8 mouse cellular contexts compared by ENCODE assay signal in the genomic region with DNA sequence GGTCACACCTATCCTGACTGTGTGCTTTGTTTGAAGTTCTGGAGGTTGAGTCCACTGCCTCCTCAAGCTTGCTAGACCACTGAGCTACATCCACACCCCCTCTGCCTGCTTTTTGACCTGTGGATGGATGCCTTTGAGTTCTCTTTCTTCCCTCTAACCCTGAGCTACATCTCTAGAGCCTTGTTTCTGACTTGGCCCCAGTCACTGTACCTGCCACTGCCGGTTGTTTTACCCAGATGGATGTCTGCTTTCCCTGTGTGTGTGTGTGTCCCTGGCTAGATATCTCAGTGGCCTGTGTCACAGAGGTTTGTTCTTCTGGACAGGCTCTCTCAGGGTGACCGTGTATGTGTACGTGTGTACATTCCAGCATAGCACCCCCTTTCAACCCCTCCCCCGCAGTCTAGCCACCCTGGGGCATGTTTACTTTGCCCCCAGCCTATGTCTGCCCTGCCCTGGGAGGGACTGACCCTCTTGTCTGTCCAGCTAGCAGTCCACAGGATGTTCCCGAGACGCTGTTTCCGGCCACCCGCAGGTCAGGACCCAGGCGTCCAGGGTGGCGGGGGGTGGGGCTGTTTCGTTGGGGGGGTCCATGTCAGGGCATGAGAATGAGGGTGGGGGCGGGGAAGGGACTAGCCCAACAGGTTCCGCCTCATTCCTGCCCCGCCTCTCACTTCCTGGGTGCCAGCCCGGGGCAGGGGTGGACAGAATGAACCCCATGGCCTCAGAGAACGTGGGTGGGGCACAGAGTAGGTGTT. TPM values are rescaled to one million over a fixed set of nuclear protein-coding genes. Genes with fewer than 3 reads are reported as not detected.
DNase-seq lines count a peak whose midpoint lies in the region; ATAC-seq and TF ChIP-seq lines count a peak whose summit lies in the region.

No protein-coding gene starts in this region.

- no peak for TF ChIP-seq POLR2A in bone marrow macrophage, adult 2 months (IDR thresholded peaks at IDR 0.05; ENCODE audit: borderline replicate concordance, low read depth, low read length)

- peak overlapping the region; percentile 71 for H3K4me3 ChIP-seq in bone marrow macrophage, adult 2 months (ENCODE audit: insufficient read depth, low read length)
- H3K4me3 ChIP-seq in hindbrain, embryonic 11.5 days (ENCODE audit: low read depth, low read length), result no peak overlapping the region
- peak overlapping the region; percentile 50; the same call in 1 of the 2 replicates for H3K4me3 ChIP-seq in limb, embryonic 13.5 days
- peak overlapping the region; percentile 55 for H3K4me3 ChIP-seq in midbrain, embryonic 15.5 days

- no peak for TF ChIP-seq CTCF in bone marrow macrophage, adult 2 months (IDR thresholded peaks at IDR 0.05; ENCODE audit: low read depth, low read length)

- no peak for ATAC-seq in hindbrain, embryonic 11.5 days (ENCODE audit: low FRiP score)
- no peak for ATAC-seq in limb, embryonic 13.5 days (ENCODE audit: low FRiP score, low read depth)
- no peak for ATAC-seq in midbrain, embryonic 15.5 days (replicated peaks)
- ATAC-seq in granulocyte monocyte progenitor cell, adult 5-6 weeks (replicated peaks; ENCODE audit: poor library complexity, severe bottlenecking), result no peak

- H3K9ac ChIP-seq in hindbrain, embryonic 11.5 days (ENCODE audit: low read depth, low read length), result peak overlapping the region; percentile 52; the same call in 1 of the 2 replicates
- peak overlapping the region; percentile 66 for H3K9ac ChIP-seq in limb, embryonic 13.5 days
- H3K9ac ChIP-seq in midbrain, embryonic 15.5 days, result peak overlapping the region; percentile 49

- peak overlapping the region; percentile 88 for H3K4me2 ChIP-seq in hindbrain, embryonic 11.5 days (replicated peaks; ENCODE audit: low read depth, low read length)
- H3K4me2 ChIP-seq in limb, embryonic 13.5 days (replicated peaks), result peak overlapping the region; percentile 94
- peak overlapping the region; percentile 98 for H3K4me2 ChIP-seq in midbrain, embryonic 15.5 days

- WGBS in hindbrain, embryonic 11.5 days, result 10% methylated on average over 15 of the region's 16 CpGs
- WGBS in limb, embryonic 13.5 days, result 9% methylated on average over 16 of the region's 16 CpGs
- 19% methylated on average over 16 of the region's 16 CpGs for WGBS in midbrain, embryonic 15.5 days

- H3K27ac ChIP-seq in bone marrow macrophage, adult 2 months (ENCODE audit: insufficient read depth, low read depth, low read length), result peak overlapping the region; percentile 99
- H3K27ac ChIP-seq in hindbrain, embryonic 11.5 days (ENCODE audit: low read depth, low read length), result no peak overlapping the region
- H3K27ac ChIP-seq in limb, embryonic 13.5 days, result no peak overlapping the region; the same call in 1 of the 2 replicates
- peak overlapping the region; percentile 82; the same call in 1 of the 2 replicates for H3K27ac ChIP-seq in midbrain, embryonic 15.5 days

- peaks cover 37% of the 10 kb centered on the region for H3K27me3 ChIP-seq in hindbrain, embryonic 11.5 days (ENCODE audit: control insufficient read depth, insufficient read depth, low read length)
- peaks cover 16% of the 10 kb centered on the region for H3K27me3 ChIP-seq in limb, embryonic 13.5 days
- peaks cover 30% of the 10 kb centered on the region for H3K27me3 ChIP-seq in midbrain, embryonic 15.5 days (replicated peaks)

- peaks cover 53% of the 10 kb centered on the region for H3K4me1 ChIP-seq in bone marrow macrophage, adult 2 months (ENCODE audit: control insufficient read depth, insufficient read depth, low read length)
- peaks cover 22% of the 10 kb centered on the region for H3K4me1 ChIP-seq in hindbrain, embryonic 11.5 days (replicated peaks; ENCODE audit: control insufficient read depth, insufficient read depth, low read length)
- peaks cover 56% of the 10 kb centered on the region for H3K4me1 ChIP-seq in limb, embryonic 13.5 days
- peaks cover 45% of the 10 kb centered on the region for H3K4me1 ChIP-seq in midbrain, embryonic 15.5 days

- intact Hi-C loops in left cerebral cortex, postnatal 25 days (cut with DNase I), result no loop called here

- no peaks in the 10 kb centered on the region for H3K9me3 ChIP-seq in hindbrain, embryonic 11.5 days (ENCODE audit: control insufficient read depth, low read length)
- H3K9me3 ChIP-seq in limb, embryonic 13.5 days, result no peaks in the 10 kb centered on the region
- H3K9me3 ChIP-seq in midbrain, embryonic 15.5 days, result no peaks in the 10 kb centered on the region

- DNase-seq in frontal cortex, postnatal 10 days (ENCODE audit: low spot score in 2 of 2), result peak; percentile 32 to 52
- DNase-seq in frontal cortex, postnatal 25 days (ENCODE audit: low spot score in 2 of 2), result no peak
- no peak for DNase-seq in hindbrain, embryonic 11.5 days (ENCODE audit: low spot score)
- no peak for DNase-seq in left cerebral cortex, postnatal 25 days (ENCODE audit: low spot score in 2 of 2)

- H3K36me3 ChIP-seq in hindbrain, embryonic 11.5 days (ENCODE audit: control insufficient read depth, insufficient read depth, low read length), result no peaks in the 10 kb centered on the region
- no peaks in the 10 kb centered on the region for H3K36me3 ChIP-seq in limb, embryonic 13.5 days
- no peaks in the 10 kb centered on the region for H3K36me3 ChIP-seq in midbrain, embryonic 15.5 days (replicated peaks)

RNA-seq across cellular contexts. Expression of a gene that starts 5.9 kb away (rescaled TPM):
- 14.5 and 17.4 TPM in 2 replicates for polyA plus RNA-seq in bone marrow macrophage, adult 2 months (2012; ENCODE audit: insufficient read depth, insufficient read length, missing spikeins)
- 9.5 and 10.3 TPM in 2 replicates for polyA plus RNA-seq in hindbrain, embryonic 11.5 days (2014; fragmentation: Nextera tagmentation; extraction: Ambion mirVana)
- polyA plus RNA-seq in limb, embryonic 13.5 days (2015; fragmentation: Nextera tagmentation; extraction: Ambion mirVana), result 18.6 and 18.8 TPM in 2 replicates
- polyA plus RNA-seq in midbrain, embryonic 15.5 days (2015; fragmentation: Nextera tagmentation; extraction: Ambion mirVana), result 38.9 and 41.1 TPM in 2 replicates
- total RNA-seq in granulocyte monocyte progenitor cell, adult 5-6 weeks (2014; fragmentation: Nextera tagmentation), result 5.2 and 6.1 TPM in 2 replicates
- total RNA-seq in granulocyte monocyte progenitor cell, adult 5-6 weeks (2017), result 5.7 and 8.2 TPM in 2 replicates
- 1 to 10 TPM; 7.2 to 8.5 TPM for total RNA-seq in left cerebral cortex, postnatal 25 days (2021)

RNA-seq across cellular contexts. Expression of a gene that starts 6.0 kb away (rescaled TPM):
- polyA plus RNA-seq in bone marrow macrophage, adult 2 months (2012; ENCODE audit: insufficient read depth, insufficient read length, missing spikeins), result 71.1 and 80.8 TPM in 2 replicates
- 6.2 and 6.4 TPM in 2 replicates for polyA plus RNA-seq in hindbrain, embryonic 11.5 days (2014; fragmentation: Nextera tagmentation; extraction: Ambion mirVana)
- 8.2 and 8.4 TPM in 2 replicates for polyA plus RNA-seq in limb, embryonic 13.5 days (2015; fragmentation: Nextera tagmentation; extraction: Ambion mirVana)
- polyA plus RNA-seq in midbrain, embryonic 15.5 days (2015; fragmentation: Nextera tagmentation; extraction: Ambion mirVana), result 5.5 and 6.8 TPM in 2 replicates
- 3.3 and 14.2 TPM in 2 replicates for total RNA-seq in granulocyte monocyte progenitor cell, adult 5-6 weeks (2014; fragmentation: Nextera tagmentation)
- 39.6 and 46.0 TPM in 2 replicates for total RNA-seq in granulocyte monocyte progenitor cell, adult 5-6 weeks (2017)
- total RNA-seq in left cerebral cortex, postnatal 25 days (2021), result 10 to 100 TPM; 73.3 to 85.1 TPM

RNA-seq across cellular contexts. Expression of a gene that starts 14.9 kb away (rescaled TPM):
- polyA plus RNA-seq in bone marrow macrophage, adult 2 months (2012; ENCODE audit: insufficient read depth, insufficient read length, missing spikeins), result 39.8 and 40.7 TPM in 2 replicates
- 98.5 and 104 TPM in 2 replicates for polyA plus RNA-seq in hindbrain, embryonic 11.5 days (2014; fragmentation: Nextera tagmentation; extraction: Ambion mirVana)
- polyA plus RNA-seq in limb, embryonic 13.5 days (2015; fragmentation: Nextera tagmentation; extraction: Ambion mirVana), result 90.9 and 93.2 TPM in 2 replicates
- 54.2 and 54.7 TPM in 2 replicates for polyA plus RNA-seq in midbrain, embryonic 15.5 days (2015; fragmentation: Nextera tagmentation; extraction: Ambion mirVana)
- total RNA-seq in granulocyte monocyte progenitor cell, adult 5-6 weeks (2014; fragmentation: Nextera tagmentation), result 116 and 172 TPM in 2 replicates
- total RNA-seq in granulocyte monocyte progenitor cell, adult 5-6 weeks (2017), result 91.3 and 148 TPM in 2 replicates
- 10 to 100 TPM; 40.7 to 42.2 TPM for total RNA-seq in left cerebral cortex, postnatal 25 days (2021)

RNA-seq across cellular contexts. Expression of a gene that starts 15.1 kb away (rescaled TPM):
- 267 and 279 TPM in 2 replicates for polyA plus RNA-seq in bone marrow macrophage, adult 2 months (2012; ENCODE audit: insufficient read depth, insufficient read length, missing spikeins)
- 1,367 and 1,409 TPM in 2 replicates for polyA plus RNA-seq in hindbrain, embryonic 11.5 days (2014; fragmentation: Nextera tagmentation; extraction: Ambion mirVana)
- 961 and 978 TPM in 2 replicates for polyA plus RNA-seq in limb, embryonic 13.5 days (2015; fragmentation: Nextera tagmentation; extraction: Ambion mirVana)
- 1,276 and 1,344 TPM in 2 replicates for polyA plus RNA-seq in midbrain, embryonic 15.5 days (2015; fragmentation: Nextera tagmentation; extraction: Ambion mirVana)
- 210 and 303 TPM in 2 replicates for total RNA-seq in granulocyte monocyte progenitor cell, adult 5-6 weeks (2014; fragmentation: Nextera tagmentation)
- total RNA-seq in granulocyte monocyte progenitor cell, adult 5-6 weeks (2017), result 360 and 421 TPM in 2 replicates
- total RNA-seq in left cerebral cortex, postnatal 25 days (2021), result 100 to 1,000 TPM; 340 to 356 TPM

RNA-seq across cellular contexts. Expression of a gene that starts 15.2 kb away (rescaled TPM):
- polyA plus RNA-seq in bone marrow macrophage, adult 2 months (2012; ENCODE audit: insufficient read depth, insufficient read length, missing spikeins), result not detected in 2 replicates
- not detected in 2 replicates for polyA plus RNA-seq in hindbrain, embryonic 11.5 days (2014; fragmentation: Nextera tagmentation; extraction: Ambion mirVana)
- not detected in 2 replicates for polyA plus RNA-seq in limb, embryonic 13.5 days (2015; fragmentation: Nextera tagmentation; extraction: Ambion mirVana)
- polyA plus RNA-seq in midbrain, embryonic 15.5 days (2015; fragmentation: Nextera tagmentation; extraction: Ambion mirVana), result not detected in 2 replicates
- total RNA-seq in granulocyte monocyte progenitor cell, adult 5-6 weeks (2014; fragmentation: Nextera tagmentation), result not detected in 2 replicates
- not detected in 2 replicates for total RNA-seq in granulocyte monocyte progenitor cell, adult 5-6 weeks (2017)
- 1 to 10 TPM in 1 of 2 experiments, not detected in 1; 3.5 TPM for total RNA-seq in left cerebral cortex, postnatal 25 days (2021)

Comparison
In these comparisons a context has a peak if more than half of its experiments do, and no peak if none do; other contexts are left out.
1. DNase-seq: peak in frontal cortex, postnatal 10 days (2 of 2); none in frontal cortex, postnatal 25 days (0 of 2), hindbrain, embryonic 11.5 days (single experiment) and left cerebral cortex, postnatal 25 days (0 of 2).
2. H3K27ac ChIP-seq: peak in bone marrow macrophage, adult 2 months (single experiment) and midbrain, embryonic 15.5 days (single experiment); none in hindbrain, embryonic 11.5 days (single experiment) and limb, embryonic 13.5 days (single experiment).
3. Peak in every context shown above with its lines, with median percentiles within 50 percentile points of each other: H3K4me2 ChIP-seq and H3K9ac ChIP-seq.